Mouse (Mus musculus) frontal cortex, postnatal 10 days (tissue): ENCODE measurements around the gene Ercc4.
A peak's percentile ranks its signal among the peaks of the same experiment; 100 is the strongest.

Experiments used
- DNase-seq, 2 experiments: peaks; one replicate each; pipeline ENCODE4 v3.0.0; 2022; ENCODE audit warnings: low spot score in 2 of 2, mixed read lengths in 1 of 2

Ercc4 gene

GRCm38 (mm10) chr16:13194882-13195281 lies 85.4 kb downstream of the Ercc4 start:
- peak in 1 of 2 experiments; percentile 41 for DNase-seq

- DNase-seq, result peak; percentile 29 to 63
Observed at GRCm38 (mm10) chr16:13196626-13197025, 87.1 kb downstream of the Ercc4 start.

- DNase-seq, result peak; percentile 73 to 85
Observed at GRCm38 (mm10) chr16:13197293-13197692, 87.8 kb downstream of the Ercc4 start.

GRCm38 (mm10) chr16:13199204-13199603 lies 89.7 kb downstream of the Ercc4 start:
- no peak for DNase-seq
